Mouse (Mus musculus): ENCODE results near the gene Rb1. TPM values are rescaled to one million over a fixed set of nuclear protein-coding genes. Genes with fewer than 3 reads are reported as not detected.

Gene Rb1
- polyA plus RNA-seq, 1 experiment from 2014 or later = 28.6 TPM

- WGBS = 91% methylated on average over 1 of the region's 1 CpGs
- Histone ChIP-seq H3K27me3 (ENCODE audit: control insufficient read depth, insufficient read depth, low read length) (no peaks in the 10 kb centered on the region), H3K4me3 (ENCODE audit: low read depth, low read length) (no peak overlapping the region), H3K4me1 (ENCODE audit: control insufficient read depth, insufficient read depth, low read length) (no peaks in the 10 kb centered on the region), H3K9ac (replicated peaks; ENCODE audit: low read depth, low read length) (no peak overlapping the region), H3K4me2 (replicated peaks; ENCODE audit: low read depth, low read length) (no peak overlapping the region), H3K9me3 (ENCODE audit: control insufficient read depth, low read depth, low read length) (no peaks in the 10 kb centered on the region), H3K36me3 (ENCODE audit: control insufficient read depth, insufficient read depth, low read length) (no peaks in the 10 kb centered on the region), H3K27ac (ENCODE audit: low read length) (no peak overlapping the region)
- ATAC-seq (ENCODE audit: insufficient number of reproducible peaks, insufficient read depth, low FRiP score, low read depth) = no peak
These were observed 18.1 kb downstream of the Rb1 start for GRCm38 (mm10) chr14:73307490-73307889.

GRCm38 (mm10) chr14:73303193-73303592 is 22.4 kb downstream of the Rb1 start:
- H3K36me3 ChIP-seq (ENCODE audit: control insufficient read depth, insufficient read depth, low read length) = no peaks in the 10 kb centered on the region
- no peaks in the 10 kb centered on the region for H3K4me1 ChIP-seq (ENCODE audit: control insufficient read depth, insufficient read depth, low read length)
- WGBS = 38% methylated on average over 3 of the region's 3 CpGs
- H3K9me3 ChIP-seq (ENCODE audit: control insufficient read depth, low read depth, low read length) = no peaks in the 10 kb centered on the region
- no peak overlapping the region for H3K9ac ChIP-seq (replicated peaks; ENCODE audit: low read depth, low read length)
- no peak overlapping the region for H3K4me2 ChIP-seq (replicated peaks; ENCODE audit: low read depth, low read length)
- H3K27ac ChIP-seq (ENCODE audit: low read length) = no peak overlapping the region
- H3K4me3 ChIP-seq (ENCODE audit: low read depth, low read length) = no peak overlapping the region
- no peaks in the 10 kb centered on the region for H3K27me3 ChIP-seq (ENCODE audit: control insufficient read depth, insufficient read depth, low read length)
- ATAC-seq (ENCODE audit: insufficient number of reproducible peaks, insufficient read depth, low FRiP score, low read depth) = no peak

GRCm38 (mm10) chr14:73301856-73302255 is 23.8 kb downstream of the Rb1 start:
- no peaks in the 10 kb centered on the region for H3K9me3 ChIP-seq (ENCODE audit: control insufficient read depth, low read depth, low read length)
- no peak overlapping the region for H3K4me2 ChIP-seq (replicated peaks; ENCODE audit: low read depth, low read length)
- no peaks in the 10 kb centered on the region for H3K4me1 ChIP-seq (ENCODE audit: control insufficient read depth, insufficient read depth, low read length)
- H3K36me3 ChIP-seq (ENCODE audit: control insufficient read depth, insufficient read depth, low read length) = no peaks in the 10 kb centered on the region
- no peak for ATAC-seq (ENCODE audit: insufficient number of reproducible peaks, insufficient read depth, low FRiP score, low read depth)
- H3K27ac ChIP-seq (ENCODE audit: low read length) = no peak overlapping the region
- 65% methylated on average over 4 of the region's 4 CpGs for WGBS
- no peaks in the 10 kb centered on the region for H3K27me3 ChIP-seq (ENCODE audit: control insufficient read depth, insufficient read depth, low read length)
- no peak overlapping the region for H3K4me3 ChIP-seq (ENCODE audit: low read depth, low read length)
- H3K9ac ChIP-seq (replicated peaks; ENCODE audit: low read depth, low read length) = no peak overlapping the region

- Histone ChIP-seq H3K4me2 (replicated peaks; ENCODE audit: low read depth, low read length) (no peak overlapping the region), H3K4me3 (ENCODE audit: low read depth, low read length) (no peak overlapping the region), H3K36me3 (ENCODE audit: control insufficient read depth, insufficient read depth, low read length) (no peaks in the 10 kb centered on the region), H3K9me3 (ENCODE audit: control insufficient read depth, low read depth, low read length) (no peaks in the 10 kb centered on the region), H3K27ac (ENCODE audit: low read length) (no peak overlapping the region), H3K4me1 (ENCODE audit: control insufficient read depth, insufficient read depth, low read length) (no peaks in the 10 kb centered on the region), H3K9ac (replicated peaks; ENCODE audit: low read depth, low read length) (no peak overlapping the region), H3K27me3 (ENCODE audit: control insufficient read depth, insufficient read depth, low read length) (no peaks in the 10 kb centered on the region)
- no peak for ATAC-seq (ENCODE audit: insufficient number of reproducible peaks, insufficient read depth, low FRiP score, low read depth)
- 62% methylated on average over 2 of the region's 2 CpGs for WGBS
These were observed 30.1 kb downstream of the Rb1 start for GRCm38 (mm10) chr14:73295512-73295911.

GRCm38 (mm10) chr14:73293616-73294015 is 32.0 kb downstream of the Rb1 start:
- Histone ChIP-seq H3K27me3 (ENCODE audit: control insufficient read depth, insufficient read depth, low read length) (no peaks in the 10 kb centered on the region), H3K4me3 (ENCODE audit: low read depth, low read length) (no peak overlapping the region), H3K4me2 (replicated peaks; ENCODE audit: low read depth, low read length) (no peak overlapping the region), H3K9ac (replicated peaks; ENCODE audit: low read depth, low read length) (no peak overlapping the region), H3K27ac (ENCODE audit: low read length) (no peak overlapping the region), H3K9me3 (ENCODE audit: control insufficient read depth, low read depth, low read length) (no peaks in the 10 kb centered on the region), H3K36me3 (ENCODE audit: control insufficient read depth, insufficient read depth, low read length) (no peaks in the 10 kb centered on the region), H3K4me1 (ENCODE audit: control insufficient read depth, insufficient read depth, low read length) (no peaks in the 10 kb centered on the region)
- WGBS = 83% methylated on average over 2 of the region's 2 CpGs
- ATAC-seq (ENCODE audit: insufficient number of reproducible peaks, insufficient read depth, low FRiP score, low read depth) = no peak

- WGBS = 79% methylated on average over 1 of the region's 1 CpGs
- H3K9ac ChIP-seq (replicated peaks; ENCODE audit: low read depth, low read length) = no peak overlapping the region
- ATAC-seq (ENCODE audit: insufficient number of reproducible peaks, insufficient read depth, low FRiP score, low read depth) = no peak
These were observed 33.2 kb downstream of the Rb1 start for GRCm38 (mm10) chr14:73292434-73292833.

GRCm38 (mm10) chr14:73289915-73290314 is 35.7 kb downstream of the Rb1 start:
- H3K4me3 ChIP-seq (ENCODE audit: low read depth, low read length) = no peak overlapping the region
- H3K27ac ChIP-seq (ENCODE audit: low read length) = no peak overlapping the region
- H3K4me1 ChIP-seq (ENCODE audit: control insufficient read depth, insufficient read depth, low read length) = no peaks in the 10 kb centered on the region
- WGBS = 74% methylated on average over 2 of the region's 2 CpGs
- no peaks in the 10 kb centered on the region for H3K27me3 ChIP-seq (ENCODE audit: control insufficient read depth, insufficient read depth, low read length)
- H3K9me3 ChIP-seq (ENCODE audit: control insufficient read depth, low read depth, low read length) = no peaks in the 10 kb centered on the region
- no peaks in the 10 kb centered on the region for H3K36me3 ChIP-seq (ENCODE audit: control insufficient read depth, insufficient read depth, low read length)
- no peak for ATAC-seq (ENCODE audit: insufficient number of reproducible peaks, insufficient read depth, low FRiP score, low read depth)
- H3K4me2 ChIP-seq (replicated peaks; ENCODE audit: low read depth, low read length) = no peak overlapping the region
- H3K9ac ChIP-seq (replicated peaks; ENCODE audit: low read depth, low read length) = no peak overlapping the region

More at GRCm38 (mm10) chr14:73292434-73292833, 33.2 kb downstream of the Rb1 start:
- H3K27ac ChIP-seq (ENCODE audit: low read length) = no peak overlapping the region
- no peaks in the 10 kb centered on the region for H3K36me3 ChIP-seq (ENCODE audit: control insufficient read depth, insufficient read depth, low read length)
- no peaks in the 10 kb centered on the region for H3K4me1 ChIP-seq (ENCODE audit: control insufficient read depth, insufficient read depth, low read length)
- H3K27me3 ChIP-seq (ENCODE audit: control insufficient read depth, insufficient read depth, low read length) = no peaks in the 10 kb centered on the region
- no peak overlapping the region for H3K4me2 ChIP-seq (replicated peaks; ENCODE audit: low read depth, low read length)
- no peak overlapping the region for H3K4me3 ChIP-seq (ENCODE audit: low read depth, low read length)
- no peaks in the 10 kb centered on the region for H3K9me3 ChIP-seq (ENCODE audit: control insufficient read depth, low read depth, low read length)

- Histone ChIP-seq H3K4me3 (ENCODE audit: low read depth, low read length) (no peak overlapping the region), H3K4me1 (ENCODE audit: control insufficient read depth, insufficient read depth, low read length) (no peaks in the 10 kb centered on the region), H3K27me3 (ENCODE audit: control insufficient read depth, insufficient read depth, low read length) (no peaks in the 10 kb centered on the region), H3K9me3 (ENCODE audit: control insufficient read depth, low read depth, low read length) (no peaks in the 10 kb centered on the region), H3K4me2 (replicated peaks; ENCODE audit: low read depth, low read length) (no peak overlapping the region), H3K36me3 (ENCODE audit: control insufficient read depth, insufficient read depth, low read length) (no peaks in the 10 kb centered on the region; the same call in 1 of the 2 replicates), H3K9ac (replicated peaks; ENCODE audit: low read depth, low read length) (no peak overlapping the region), H3K27ac (ENCODE audit: low read length) (no peak overlapping the region)
- no peak for ATAC-seq (ENCODE audit: insufficient number of reproducible peaks, insufficient read depth, low FRiP score, low read depth)
- 19% methylated on average over 1 of the region's 1 CpGs for WGBS
These were observed 44.6 kb downstream of the Rb1 start for GRCm38 (mm10) chr14:73280996-73281395.

GRCm38 (mm10) chr14:73279096-73279495 is 46.5 kb downstream of the Rb1 start:
- Histone ChIP-seq H3K4me2 (replicated peaks; ENCODE audit: low read depth, low read length) (no peak overlapping the region), H3K4me1 (ENCODE audit: control insufficient read depth, insufficient read depth, low read length) (no peaks in the 10 kb centered on the region), H3K9ac (replicated peaks; ENCODE audit: low read depth, low read length) (no peak overlapping the region), H3K9me3 (ENCODE audit: control insufficient read depth, low read depth, low read length) (no peaks in the 10 kb centered on the region), H3K36me3 (ENCODE audit: control insufficient read depth, insufficient read depth, low read length) (no peaks in the 10 kb centered on the region; the same call in 1 of the 2 replicates), H3K27me3 (ENCODE audit: control insufficient read depth, insufficient read depth, low read length) (no peaks in the 10 kb centered on the region), H3K27ac (ENCODE audit: low read length) (no peak overlapping the region), H3K4me3 (ENCODE audit: low read depth, low read length) (no peak overlapping the region)
- no peak for ATAC-seq (ENCODE audit: insufficient number of reproducible peaks, insufficient read depth, low FRiP score, low read depth)
- 87% methylated on average over 6 of the region's 6 CpGs for WGBS

Data from stomach, embryonic 14.5 days (tissue).